Mouse (Mus musculus): ENCODE data around the gene Tmem132b. TPM values are rescaled to one million over a fixed set of nuclear protein-coding genes. Genes with fewer than 3 reads are reported as not detected.

Gene Tmem132b
- polyA plus RNA-seq, 1 experiment from 2014 or later: not detected

- Histone ChIP-seq H3K4me1 (ENCODE audit: insufficient read depth, low read depth, low read length) (no peaks in the 10 kb centered on the region), H3K27ac (ENCODE audit: low read length) (no peak overlapping the region), H3K36me3 (ENCODE audit: insufficient read depth, low read length) (no peaks in the 10 kb centered on the region), H3K9ac (replicated peaks; ENCODE audit: low read depth) (no peak overlapping the region), H3K27me3 (replicated peaks; ENCODE audit: insufficient read depth, low read length) (no peaks in the 10 kb centered on the region), H3K9me3 (ENCODE audit: low read length) (peaks cover 4% of the 10 kb centered on the region; the same call in 1 of the 2 replicates), H3K4me2 (replicated peaks; ENCODE audit: low read depth, low read length) (no peak overlapping the region), H3K4me3 (ENCODE audit: low read depth, low read length) (no peak overlapping the region)
- ATAC-seq (no peak), DNase-seq (ENCODE audit: low spot score) (no peak)
- TF ChIP-seq CTCF (IDR thresholded peaks at IDR 0.05) (no peak), EP300 (IDR thresholded peaks at IDR 0.05) (no peak)
- WGBS: 14% methylated on average over 11 of the region's 11 CpGs
Observed at GRCm38 (mm10) chr5:125800025-125800424, 268.5 kb downstream of the Tmem132b start.

DNA sequence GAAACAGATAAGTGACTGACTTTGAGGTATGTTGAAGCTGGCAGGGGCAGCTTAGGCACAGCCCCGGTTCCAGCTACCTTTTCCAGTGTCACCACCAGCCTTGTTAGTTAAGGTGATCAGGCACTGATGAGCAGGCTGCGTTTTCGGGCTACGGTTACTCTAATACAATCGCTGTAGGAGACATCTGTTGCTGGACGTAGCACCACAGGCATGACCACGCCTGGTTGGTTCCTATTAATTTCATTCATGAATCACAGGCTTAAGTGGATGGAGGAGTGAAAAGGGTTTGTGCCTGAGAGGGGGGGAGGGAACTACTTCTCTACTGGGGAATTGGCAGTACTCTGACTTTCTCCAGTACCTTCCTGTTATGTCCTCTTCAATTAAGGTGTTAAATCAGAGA, 271.2 kb downstream of the Tmem132b start:
- no peak for TF ChIP-seq CTCF (IDR thresholded peaks at IDR 0.05)
- no peak for TF ChIP-seq EP300 (IDR thresholded peaks at IDR 0.05)
- Histone ChIP-seq H3K9ac (replicated peaks; ENCODE audit: low read depth) (no peak overlapping the region), H3K4me2 (replicated peaks; ENCODE audit: low read depth, low read length) (no peak overlapping the region), H3K27me3 (replicated peaks; ENCODE audit: insufficient read depth, low read length) (no peaks in the 10 kb centered on the region), H3K4me1 (ENCODE audit: insufficient read depth, low read depth, low read length) (no peaks in the 10 kb centered on the region), H3K4me3 (ENCODE audit: low read depth, low read length) (no peak overlapping the region), H3K36me3 (ENCODE audit: insufficient read depth, low read length) (no peaks in the 10 kb centered on the region), H3K27ac (ENCODE audit: low read length) (no peak overlapping the region), H3K9me3 (ENCODE audit: low read length) (peaks cover 4% of the 10 kb centered on the region; the same call in 1 of the 2 replicates)
- no peak for ATAC-seq
- WGBS: 81% methylated on average over 7 of the region's 7 CpGs
- no peak for DNase-seq (ENCODE audit: low spot score)

DNA sequence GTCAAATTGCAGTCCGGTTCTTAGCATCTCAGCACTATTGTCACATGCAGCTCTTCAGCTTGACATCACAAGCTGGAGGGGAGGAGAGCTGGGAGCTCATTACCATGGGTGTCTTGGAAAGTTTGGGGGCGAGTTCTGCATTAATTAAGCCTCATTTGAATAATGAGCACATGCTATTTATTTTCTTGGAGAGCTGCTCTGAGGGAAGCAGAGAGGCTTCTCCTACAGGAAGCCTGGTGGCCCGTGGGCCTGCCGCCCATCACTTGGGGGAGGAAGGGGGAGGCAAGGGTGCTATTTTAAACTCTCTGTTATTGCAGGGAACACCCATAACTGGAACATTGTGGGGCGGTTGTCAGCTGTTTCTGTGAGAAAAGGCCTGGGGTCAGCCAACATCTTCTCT, 273.8 kb downstream of the Tmem132b start:
- no peaks in the 10 kb centered on the region for H3K36me3 ChIP-seq (ENCODE audit: insufficient read depth, low read length)
- DNase-seq (ENCODE audit: low spot score) (no peak), ATAC-seq (no peak)
- H3K4me3 ChIP-seq (ENCODE audit: low read depth, low read length): no peak overlapping the region
- no peak overlapping the region for H3K4me2 ChIP-seq (replicated peaks; ENCODE audit: low read depth, low read length)
- no peaks in the 10 kb centered on the region for H3K27me3 ChIP-seq (replicated peaks; ENCODE audit: insufficient read depth, low read length)
- no peak for TF ChIP-seq CTCF (IDR thresholded peaks at IDR 0.05)
- TF ChIP-seq EP300 (IDR thresholded peaks at IDR 0.05): no peak
- H3K4me1 ChIP-seq (ENCODE audit: insufficient read depth, low read depth, low read length): no peaks in the 10 kb centered on the region
- WGBS: 69% methylated on average over 5 of the region's 5 CpGs
- peaks cover 4% of the 10 kb centered on the region; the same call in 1 of the 2 replicates for H3K9me3 ChIP-seq (ENCODE audit: low read length)
- no peak overlapping the region for H3K9ac ChIP-seq (replicated peaks; ENCODE audit: low read depth)
- no peak overlapping the region for H3K27ac ChIP-seq (ENCODE audit: low read length)

DNA sequence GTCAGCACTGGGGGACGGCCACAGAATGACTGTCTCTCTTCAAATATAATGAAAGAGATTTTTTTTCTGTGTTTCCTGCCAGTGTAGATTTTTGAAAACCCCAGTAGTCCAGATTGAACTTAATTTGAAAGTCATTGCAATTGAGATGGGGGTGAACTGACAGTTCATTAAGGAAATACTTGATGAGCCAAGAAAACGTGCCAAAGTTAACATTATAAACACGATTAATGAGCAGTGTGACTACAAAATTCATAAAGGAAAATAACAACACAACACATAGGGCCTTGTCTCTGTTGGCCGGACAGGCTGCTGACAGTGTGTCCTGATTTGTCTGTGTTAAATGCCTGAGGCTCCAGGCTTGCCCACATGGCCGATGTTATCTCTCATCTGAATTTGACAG, 276.3 kb downstream of the Tmem132b start:
- Histone ChIP-seq H3K9me3 (ENCODE audit: low read length) (peaks cover 4% of the 10 kb centered on the region; the same call in 1 of the 2 replicates), H3K4me3 (ENCODE audit: low read depth, low read length) (no peak overlapping the region), H3K36me3 (ENCODE audit: insufficient read depth, low read length) (no peaks in the 10 kb centered on the region), H3K27me3 (replicated peaks; ENCODE audit: insufficient read depth, low read length) (no peaks in the 10 kb centered on the region), H3K9ac (replicated peaks; ENCODE audit: low read depth) (no peak overlapping the region), H3K27ac (ENCODE audit: low read length) (no peak overlapping the region), H3K4me1 (ENCODE audit: insufficient read depth, low read depth, low read length) (no peaks in the 10 kb centered on the region), H3K4me2 (replicated peaks; ENCODE audit: low read depth, low read length) (no peak overlapping the region)
- TF ChIP-seq EP300 (IDR thresholded peaks at IDR 0.05) (no peak), CTCF (IDR thresholded peaks at IDR 0.05) (no peak)
- no peak for DNase-seq (ENCODE audit: low spot score)
- 81% methylated on average over 5 of the region's 5 CpGs for WGBS
- no peak for ATAC-seq

DNA sequence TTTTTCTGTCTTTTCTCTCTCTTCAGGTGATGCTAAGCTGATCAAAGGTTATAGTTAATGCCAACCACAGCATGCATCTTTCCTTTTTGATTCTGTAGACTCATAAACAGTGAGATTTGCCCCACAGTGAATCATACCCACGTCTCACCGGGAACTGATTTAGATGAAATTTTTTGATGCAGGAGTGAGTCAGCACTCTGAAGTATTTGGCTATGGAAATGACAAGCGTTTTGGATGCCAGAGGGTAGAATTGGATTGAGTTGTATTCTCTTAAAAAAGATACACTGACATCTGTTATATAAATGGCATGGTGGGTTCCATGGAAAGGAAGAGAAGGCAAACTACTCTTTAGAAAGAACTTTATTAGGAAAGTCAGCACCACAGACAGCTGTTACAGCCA, 297.8 kb downstream of the Tmem132b start:
- DNase-seq (ENCODE audit: low spot score) (no peak), ATAC-seq (no peak)
- Histone ChIP-seq H3K9ac (replicated peaks; ENCODE audit: low read depth) (no peak overlapping the region), H3K4me3 (ENCODE audit: low read depth, low read length) (no peak overlapping the region), H3K4me1 (ENCODE audit: insufficient read depth, low read depth, low read length) (no peaks in the 10 kb centered on the region), H3K4me2 (replicated peaks; ENCODE audit: low read depth, low read length) (no peak overlapping the region), H3K27me3 (replicated peaks; ENCODE audit: insufficient read depth, low read length) (no peaks in the 10 kb centered on the region), H3K9me3 (ENCODE audit: low read length) (no peaks in the 10 kb centered on the region), H3K27ac (ENCODE audit: low read length) (no peak overlapping the region), H3K36me3 (ENCODE audit: insufficient read depth, low read length) (no peaks in the 10 kb centered on the region)
- 66% methylated on average over 3 of the region's 3 CpGs for WGBS
- TF ChIP-seq EP300 (IDR thresholded peaks at IDR 0.05) (no peak), CTCF (IDR thresholded peaks at IDR 0.05) (no peak)

DNA sequence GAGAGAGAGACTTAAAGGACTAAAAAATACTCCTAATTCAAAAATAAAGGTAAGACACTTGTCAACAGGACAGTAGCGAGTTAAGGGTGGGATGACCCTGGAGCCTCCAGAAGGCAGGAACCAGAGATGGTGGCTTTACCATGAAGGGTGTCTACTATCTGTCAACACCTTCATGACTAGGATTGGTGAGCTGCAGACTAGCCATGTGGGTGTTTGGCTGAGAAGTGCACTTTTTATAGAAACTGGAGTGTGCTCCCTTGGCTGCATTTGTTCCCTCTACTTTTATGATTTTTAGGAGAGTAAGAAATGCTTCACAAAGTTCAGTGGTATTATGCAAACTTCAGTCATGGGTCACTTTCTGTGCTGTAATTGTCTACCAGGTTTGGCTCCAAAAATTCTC, 304.3 kb downstream of the Tmem132b start:
- no peak for DNase-seq (ENCODE audit: low spot score)
- no peak overlapping the region for H3K9ac ChIP-seq (replicated peaks; ENCODE audit: low read depth)
- no peak for ATAC-seq
- H3K9me3 ChIP-seq (ENCODE audit: low read length): no peaks in the 10 kb centered on the region
- WGBS: 69% methylated on average over 1 of the region's 1 CpGs
- no peaks in the 10 kb centered on the region for H3K4me1 ChIP-seq (ENCODE audit: insufficient read depth, low read depth, low read length)
- H3K27ac ChIP-seq (ENCODE audit: low read length): no peak overlapping the region
- H3K36me3 ChIP-seq (ENCODE audit: insufficient read depth, low read length): no peaks in the 10 kb centered on the region
- no peak overlapping the region for H3K4me2 ChIP-seq (replicated peaks; ENCODE audit: low read depth, low read length)
- no peaks in the 10 kb centered on the region for H3K27me3 ChIP-seq (replicated peaks; ENCODE audit: insufficient read depth, low read length)
- H3K4me3 ChIP-seq (ENCODE audit: low read depth, low read length): no peak overlapping the region
- no peak for TF ChIP-seq CTCF (IDR thresholded peaks at IDR 0.05)
- no peak for TF ChIP-seq EP300 (IDR thresholded peaks at IDR 0.05)

GRCm38 (mm10) chr5:125836761-125837160, 305.2 kb downstream of the Tmem132b start:
- no peak overlapping the region for H3K4me2 ChIP-seq (replicated peaks; ENCODE audit: low read depth, low read length)
- no peak overlapping the region for H3K27ac ChIP-seq (ENCODE audit: low read length)
- WGBS: 83% methylated on average over 5 of the region's 5 CpGs
- ATAC-seq: no peak
- H3K9me3 ChIP-seq (ENCODE audit: low read length): no peaks in the 10 kb centered on the region
- TF ChIP-seq CTCF (IDR thresholded peaks at IDR 0.05) (no peak), EP300 (IDR thresholded peaks at IDR 0.05) (no peak)
- H3K27me3 ChIP-seq (replicated peaks; ENCODE audit: insufficient read depth, low read length): no peaks in the 10 kb centered on the region
- no peak for DNase-seq (ENCODE audit: low spot score)
- H3K9ac ChIP-seq (replicated peaks; ENCODE audit: low read depth): no peak overlapping the region
- H3K4me1 ChIP-seq (ENCODE audit: insufficient read depth, low read depth, low read length): no peaks in the 10 kb centered on the region
- H3K4me3 ChIP-seq (ENCODE audit: low read depth, low read length): no peak overlapping the region
- H3K36me3 ChIP-seq (ENCODE audit: insufficient read depth, low read length): no peaks in the 10 kb centered on the region

Other genes with a start within 250 kb of the Tmem132b start
- gene Scarb1, start 190.7 kb upstream of the Tmem132b start, polyA plus RNA-seq (2015; fragmentation: Nextera tagmentation; extraction: Ambion mirVana): 54.9 and 64.9 TPM in 2 replicates
- 0.63 and 0.77 TPM in 2 replicates for gene Gm10382, start 142.5 kb upstream of the Tmem132b start, polyA plus RNA-seq (2015; fragmentation: Nextera tagmentation; extraction: Ambion mirVana)
- 751 and 865 TPM in 2 replicates for gene Ubc, start 141.6 kb upstream of the Tmem132b start, polyA plus RNA-seq (2015; fragmentation: Nextera tagmentation; extraction: Ambion mirVana)
- 4.3 and 5.9 TPM in 2 replicates for gene Dhx37, start 97.7 kb upstream of the Tmem132b start, polyA plus RNA-seq (2015; fragmentation: Nextera tagmentation; extraction: Ambion mirVana)
- 12.8 and 13.3 TPM in 2 replicates for gene Bri3bp, start 90.2 kb upstream of the Tmem132b start, polyA plus RNA-seq (2015; fragmentation: Nextera tagmentation; extraction: Ambion mirVana)
- 20.0 and 25.9 TPM in 2 replicates for gene Aacs, start 56.0 kb upstream of the Tmem132b start, polyA plus RNA-seq (2015; fragmentation: Nextera tagmentation; extraction: Ambion mirVana)

All from lung, postnatal 0 days (tissue).